In genomic region chr16:17759813-17760321, GRCm38 (mm10) we compare ENCODE assay signal across 7 mouse cellular contexts. TPM values are rescaled to one million over a fixed set of nuclear protein-coding genes. Genes with fewer than 3 reads are reported as not detected.
A peak's percentile ranks its signal among the peaks of the same experiment; 100 is the strongest.
DNase-seq lines count a peak whose midpoint lies in the region; ATAC-seq and TF ChIP-seq lines count a peak whose summit lies in the region.

No protein-coding gene starts in this region.

- peak; percentile 29 for ATAC-seq in activated CD4-positive, CD25-positive, alpha-beta regulatory T cell, adult 4 months
- ATAC-seq in forebrain, postnatal 0 days, result peak; percentile 58
- peak; percentile 71 for ATAC-seq in lung, postnatal 0 days

- H3K27ac ChIP-seq in cerebellum, adult 2 months (ENCODE audit: insufficient read depth, low read length), result peak overlapping the region; percentile 79
- H3K27ac ChIP-seq in forebrain, postnatal 0 days (ENCODE audit: low read depth, low read length), result peak overlapping the region; percentile 82
- H3K27ac ChIP-seq in hindbrain, embryonic 10.5 days, result peak overlapping the region; percentile 94
- peak overlapping the region; percentile 72 for H3K27ac ChIP-seq in lung, postnatal 0 days (ENCODE audit: low read length)

- peak overlapping the region; percentile 72 for H3K4me3 ChIP-seq in cerebellum, adult 2 months (replicated peaks; ENCODE audit: insufficient read depth, low read depth, low read length)
- H3K4me3 ChIP-seq in forebrain, postnatal 0 days (ENCODE audit: low read depth, low read length), result peak overlapping the region; percentile 81
- H3K4me3 ChIP-seq in hindbrain, embryonic 10.5 days, result peak overlapping the region; percentile 65
- peak overlapping the region; percentile 49 for H3K4me3 ChIP-seq in lung, postnatal 0 days (ENCODE audit: low read depth, low read length)

- H3K4me2 ChIP-seq in forebrain, postnatal 0 days (ENCODE audit: low read depth), result peak overlapping the region; percentile 85
- peak overlapping the region; percentile 88 for H3K4me2 ChIP-seq in lung, postnatal 0 days (replicated peaks; ENCODE audit: low read depth, low read length)

- no peak for TF ChIP-seq CTCF in cerebellum, adult 2 months (IDR thresholded peaks at IDR 0.05; ENCODE audit: borderline replicate concordance, insufficient read depth, low read depth, low read length)
- TF ChIP-seq CTCF in forebrain, postnatal 0 days (IDR thresholded peaks at IDR 0.05; ENCODE audit: low read depth), result no peak
- TF ChIP-seq CTCF in lung, postnatal 0 days (IDR thresholded peaks at IDR 0.05), result no peak

- no peaks in the 10 kb centered on the region for H3K9me3 ChIP-seq in forebrain, postnatal 0 days (ENCODE audit: low read length)
- H3K9me3 ChIP-seq in hindbrain, embryonic 10.5 days, result peaks cover 2% of the 10 kb centered on the region; the same call in 1 of the 2 replicates
- no peaks in the 10 kb centered on the region for H3K9me3 ChIP-seq in lung, postnatal 0 days (ENCODE audit: low read length)

- peaks cover 13% of the 10 kb centered on the region for H3K4me1 ChIP-seq in cerebellum, adult 2 months (ENCODE audit: control insufficient read depth, insufficient read depth, low read length)
- peaks cover 13% of the 10 kb centered on the region for H3K4me1 ChIP-seq in forebrain, postnatal 0 days (ENCODE audit: insufficient read depth)
- peaks cover 27% of the 10 kb centered on the region for H3K4me1 ChIP-seq in hindbrain, embryonic 10.5 days (replicated peaks)
- H3K4me1 ChIP-seq in lung, postnatal 0 days (ENCODE audit: insufficient read depth, low read depth, low read length), result peaks cover 9% of the 10 kb centered on the region; the same call in 1 of the 2 replicates

- H3K9ac ChIP-seq in forebrain, postnatal 0 days, result peak overlapping the region; percentile 83
- peak overlapping the region; percentile 65 for H3K9ac ChIP-seq in lung, postnatal 0 days (replicated peaks; ENCODE audit: low read depth)

- TF ChIP-seq EP300 in lung, postnatal 0 days (IDR thresholded peaks at IDR 0.05), result no peak

- DNase-seq in cerebellum, adult 2 months, result peak; percentile 75 to 78
- DNase-seq in forebrain, postnatal 0 days, result peak; percentile 60
- peak; percentile 66 for DNase-seq in hindbrain, embryonic 10.5 days (ENCODE audit: low spot score)
- peak; percentile 16 for DNase-seq in layer of hippocampus, adult 9-11 months
- peak; percentile 73 for DNase-seq in lung, postnatal 0 days (ENCODE audit: low spot score)
- peak; percentile 33 to 44 for DNase-seq in right cerebral cortex, adult 2 months (ENCODE audit: low spot score in 2 of 2)

- TF ChIP-seq POLR2A in cerebellum, adult 2 months (IDR thresholded peaks at IDR 0.05; ENCODE audit: borderline replicate concordance, insufficient read depth, low read length), result no peak

- H3K36me3 ChIP-seq in forebrain, postnatal 0 days (ENCODE audit: insufficient read depth), result no peaks in the 10 kb centered on the region
- peaks cover 24% of the 10 kb centered on the region for H3K36me3 ChIP-seq in hindbrain, embryonic 10.5 days
- H3K36me3 ChIP-seq in lung, postnatal 0 days (ENCODE audit: insufficient read depth, low read length), result no peaks in the 10 kb centered on the region

- no peaks in the 10 kb centered on the region for H3K27me3 ChIP-seq in cerebellum, adult 2 months (ENCODE audit: control insufficient read depth, insufficient read depth, low read length)
- H3K27me3 ChIP-seq in forebrain, postnatal 0 days (ENCODE audit: insufficient read depth, low read length), result no peaks in the 10 kb centered on the region
- peaks cover 29% of the 10 kb centered on the region for H3K27me3 ChIP-seq in hindbrain, embryonic 10.5 days (ENCODE audit: insufficient read depth, poor library complexity, severe bottlenecking)
- H3K27me3 ChIP-seq in lung, postnatal 0 days (replicated peaks; ENCODE audit: insufficient read depth, low read length), result no peaks in the 10 kb centered on the region

- WGBS in cerebellum, adult 2 months, result under 1% methylated on average over 53 of the region's 54 CpGs
- WGBS in forebrain, postnatal 0 days, result 3% methylated on average over 46 of the region's 54 CpGs
- WGBS in hindbrain, embryonic 10.5 days, result 2% methylated on average over 52 of the region's 54 CpGs
- under 1% methylated on average over 31 of the region's 54 CpGs for WGBS in lung, postnatal 0 days

RNA-seq across cellular contexts. Expression of gene Klhl22, which starts 0.4 kb away (rescaled TPM):
- 10 to 100 TPM; 11.8 to 16.3 TPM for polyA plus RNA-seq in activated CD4-positive, CD25-positive, alpha-beta regulatory T cell, adult 4 months (2017; shearing (Covaris generic))
- polyA plus RNA-seq in cerebellum, adult 2 months (2012; rRNA removed), result 101 and 106 TPM in 2 replicates
- total RNA-seq in forebrain, postnatal 0 days (2014; rRNA removed), result 117 and 162 TPM in 2 replicates
- 69.6 and 73.8 TPM in 2 replicates for polyA plus RNA-seq in forebrain, postnatal 0 days (2015; fragmentation: Nextera tagmentation; extraction: Ambion mirVana)
- 57.5 TPM in 2 replicates for polyA plus RNA-seq in hindbrain, embryonic 10.5 days (2016; fragmentation: Nextera tagmentation; extraction: Ambion mirVana)
- 25.4 and 29.8 TPM in 2 replicates for polyA plus RNA-seq in lung, postnatal 0 days (2015; fragmentation: Nextera tagmentation; extraction: Ambion mirVana)

RNA-seq across cellular contexts. Expression of gene Med15, which starts 27.2 kb away (rescaled TPM):
- polyA plus RNA-seq in activated CD4-positive, CD25-positive, alpha-beta regulatory T cell, adult 4 months (2017; shearing (Covaris generic)), result 10 to 100 TPM; 66.5 to 89.2 TPM
- polyA plus RNA-seq in cerebellum, adult 2 months (2012; rRNA removed), result 73.1 and 78.7 TPM in 2 replicates
- 45.6 and 48.5 TPM in 2 replicates for total RNA-seq in forebrain, postnatal 0 days (2014; rRNA removed)
- polyA plus RNA-seq in forebrain, postnatal 0 days (2015; fragmentation: Nextera tagmentation; extraction: Ambion mirVana), result 40.9 and 46.9 TPM in 2 replicates
- polyA plus RNA-seq in hindbrain, embryonic 10.5 days (2016; fragmentation: Nextera tagmentation; extraction: Ambion mirVana), result 46.8 and 54.2 TPM in 2 replicates
- 23.0 and 24.0 TPM in 2 replicates for polyA plus RNA-seq in lung, postnatal 0 days (2015; fragmentation: Nextera tagmentation; extraction: Ambion mirVana)

RNA-seq across cellular contexts. Expression of gene Scarf2, which starts 37.2 kb away (rescaled TPM):
- not detected for polyA plus RNA-seq in activated CD4-positive, CD25-positive, alpha-beta regulatory T cell, adult 4 months (2017; shearing (Covaris generic))
- 2.1 and 2.5 TPM in 2 replicates for polyA plus RNA-seq in cerebellum, adult 2 months (2012; rRNA removed)
- 6.2 and 10.6 TPM in 2 replicates for total RNA-seq in forebrain, postnatal 0 days (2014; rRNA removed)
- 1.9 and 2.1 TPM in 2 replicates for polyA plus RNA-seq in forebrain, postnatal 0 days (2015; fragmentation: Nextera tagmentation; extraction: Ambion mirVana)
- polyA plus RNA-seq in hindbrain, embryonic 10.5 days (2016; fragmentation: Nextera tagmentation; extraction: Ambion mirVana), result 5.4 and 9.6 TPM in 2 replicates
- polyA plus RNA-seq in lung, postnatal 0 days (2015; fragmentation: Nextera tagmentation; extraction: Ambion mirVana), result 18.5 and 20.4 TPM in 2 replicates

Comparison
In these comparisons a context has a peak if more than half of its experiments do, and no peak if none do; other contexts are left out.
1. Peak in every context shown above with its lines: DNase-seq, ATAC-seq, H3K4me3 ChIP-seq and H3K27ac ChIP-seq.
2. DNase-seq: peak in every context shown above with its lines; median percentile 76 in cerebellum, adult 2 months; 73 in lung, postnatal 0 days; 66 in hindbrain, embryonic 10.5 days; 60 in forebrain, postnatal 0 days; 38 in right cerebral cortex, adult 2 months; 16 in layer of hippocampus, adult 9-11 months.